Mouse (Mus musculus) kidney, adult 2 months (tissue): Measurements from ENCODE around the gene Cables2.

Source experiments
- CTCF ChIP-seq: fragments of 200-500 bp; conservative IDR thresholded peaks from 2 replicates; pipeline ENCODE4 v1.5.1; 2011; ENCODE audit warnings: low read depth, mild to moderate bottlenecking, control low read depth, low read length, moderate library complexity, mixed read lengths; ENCODE audit not compliant: insufficient read depth, insufficient read length
- POLR2A ChIP-seq: fragments of 200-500 bp; IDR thresholded peaks from one replicate; pipeline ENCODE4 v1.6.1; 2011; ENCODE audit warnings: low read depth, low read length, control low read depth

- TF ChIP-seq POLR2A (no peak), CTCF (no peak)
Measured at GRCm38 (mm10) chr2:180288966-180289365, 15.7 kb upstream of the Cables2 start.
